In the genomic region with DNA sequence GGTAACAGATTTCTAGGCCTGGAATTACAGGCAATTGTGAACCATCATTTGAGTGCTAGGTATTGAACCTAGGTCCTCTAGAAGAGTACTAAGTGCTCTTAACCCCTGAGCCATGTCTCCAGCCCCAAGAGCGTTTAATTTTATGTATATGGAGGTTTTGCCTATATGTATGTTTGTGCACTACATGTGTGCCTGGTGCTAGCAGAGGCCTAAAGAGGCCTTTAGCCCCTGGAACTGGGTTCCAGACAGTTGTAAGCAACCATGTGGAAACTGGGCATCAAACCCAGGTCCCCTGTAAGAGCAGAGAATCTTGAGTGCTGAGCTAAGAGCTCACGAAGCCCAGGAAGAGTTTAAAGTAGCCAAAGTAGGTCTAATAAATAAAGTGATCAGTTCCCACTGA, we compare ENCODE assay signal across 18 mouse cellular contexts. TPM values are rescaled to one million over a fixed set of nuclear protein-coding genes. Genes with fewer than 3 reads are reported as not detected.
DNase-seq lines count a peak whose midpoint lies in the region; ATAC-seq lines count a peak whose summit lies in the region.
"Had no signal": no experiment of that assay in that cellular context is flagged by ENCODE, and none has a peak within 500 bp of the region (broad histone marks: within the 10 kb centered on the region; RNA-seq: fewer than 3 reads in every experiment).

No protein-coding gene starts in this region.

- no peaks in the 10 kb centered on the region for H3K9me3 ChIP-seq in hindbrain, embryonic 10.5 days
- no peaks in the 10 kb centered on the region for H3K9me3 ChIP-seq in hindbrain, embryonic 11.5 days (ENCODE audit: control insufficient read depth, low read length)
- H3K9me3 ChIP-seq in midbrain, embryonic 10.5 days (replicated peaks) = no peaks in the 10 kb centered on the region
- no peaks in the 10 kb centered on the region for H3K9me3 ChIP-seq in midbrain, embryonic 15.5 days
- H3K9me3 ChIP-seq in embryonic facial prominence, embryonic 13.5 days = no peaks in the 10 kb centered on the region
- no peaks in the 10 kb centered on the region for H3K9me3 ChIP-seq in midbrain, embryonic 14.5 days (ENCODE audit: control insufficient read depth, low read length)

- peaks cover 19% of the 10 kb centered on the region for H3K4me1 ChIP-seq in hindbrain, embryonic 10.5 days (replicated peaks)
- H3K4me1 ChIP-seq in hindbrain, embryonic 11.5 days (replicated peaks; ENCODE audit: control insufficient read depth, insufficient read depth, low read length) = no peaks in the 10 kb centered on the region
- H3K4me1 ChIP-seq in midbrain, embryonic 10.5 days = peaks cover 24% of the 10 kb centered on the region
- peaks cover 20% of the 10 kb centered on the region for H3K4me1 ChIP-seq in midbrain, embryonic 15.5 days
- H3K4me1 ChIP-seq in embryonic facial prominence, embryonic 13.5 days = peaks cover 19% of the 10 kb centered on the region
- H3K4me1 ChIP-seq in midbrain, embryonic 14.5 days (ENCODE audit: control insufficient read depth, insufficient read depth, low read length) = peaks cover 16% of the 10 kb centered on the region

- peak overlapping the region; percentile 89; the same call in 1 of the 2 replicates for H3K4me3 ChIP-seq in hindbrain, embryonic 10.5 days
- no peak overlapping the region for H3K4me3 ChIP-seq in hindbrain, embryonic 11.5 days (ENCODE audit: low read depth, low read length)
- H3K4me3 ChIP-seq in midbrain, embryonic 10.5 days = peak overlapping the region; percentile 97; the same call in 1 of the 2 replicates
- no peak overlapping the region for H3K4me3 ChIP-seq in midbrain, embryonic 15.5 days
- no peak overlapping the region for H3K4me3 ChIP-seq in embryonic facial prominence, embryonic 13.5 days
- no peak overlapping the region for H3K4me3 ChIP-seq in midbrain, embryonic 14.5 days (replicated peaks; ENCODE audit: low read depth, low read length)

- DNase-seq in hindbrain, embryonic 10.5 days (ENCODE audit: low spot score) = no peak
- no peak for DNase-seq in hindbrain, embryonic 11.5 days (ENCODE audit: low spot score)
- DNase-seq in midbrain, embryonic 10.5 days (ENCODE audit: low spot score) = no peak
- no peak for DNase-seq in midbrain, embryonic 14.5 days
- no peak for DNase-seq in ovary, adult 18-20 months (ENCODE audit: low spot score)
- no peak for DNase-seq in frontal cortex, postnatal 25 days (ENCODE audit: low spot score in 2 of 2)
- DNase-seq: adrenal gland, adult 8-10 months; cerebellum, adult 8-10 months; heart, postnatal 10 days; kidney, postnatal 36 days; lung, adult 18-20 months; right cerebral cortex, postnatal 14 days; thymus, postnatal 36 days had no signal

- H3K27ac ChIP-seq in hindbrain, embryonic 10.5 days = no peak overlapping the region
- H3K27ac ChIP-seq in hindbrain, embryonic 11.5 days (ENCODE audit: low read depth, low read length) = no peak overlapping the region
- H3K27ac ChIP-seq in midbrain, embryonic 10.5 days (replicated peaks) = no peak overlapping the region
- H3K27ac ChIP-seq in midbrain, embryonic 15.5 days = no peak overlapping the region
- no peak overlapping the region for H3K27ac ChIP-seq in embryonic facial prominence, embryonic 13.5 days
- H3K27ac ChIP-seq in midbrain, embryonic 14.5 days (replicated peaks; ENCODE audit: low read depth, low read length) = no peak overlapping the region

- peaks cover 38% of the 10 kb centered on the region for H3K36me3 ChIP-seq in hindbrain, embryonic 10.5 days
- no peaks in the 10 kb centered on the region for H3K36me3 ChIP-seq in hindbrain, embryonic 11.5 days (ENCODE audit: control insufficient read depth, insufficient read depth, low read length)
- H3K36me3 ChIP-seq in midbrain, embryonic 10.5 days = peaks cover 37% of the 10 kb centered on the region
- peaks cover 13% of the 10 kb centered on the region for H3K36me3 ChIP-seq in midbrain, embryonic 15.5 days (replicated peaks)
- peaks cover 25% of the 10 kb centered on the region for H3K36me3 ChIP-seq in embryonic facial prominence, embryonic 13.5 days
- peaks cover 33% of the 10 kb centered on the region for H3K36me3 ChIP-seq in midbrain, embryonic 14.5 days (ENCODE audit: control insufficient read depth, insufficient read depth, low read length)

- no peak overlapping the region for H3K4me2 ChIP-seq in hindbrain, embryonic 11.5 days (replicated peaks; ENCODE audit: low read depth, low read length)
- no peak overlapping the region for H3K4me2 ChIP-seq in midbrain, embryonic 15.5 days
- peak overlapping the region; percentile 82; the same call in 1 of the 2 replicates for H3K4me2 ChIP-seq in embryonic facial prominence, embryonic 13.5 days
- H3K4me2 ChIP-seq in midbrain, embryonic 14.5 days (ENCODE audit: low read length) = peak overlapping the region; percentile 67; the same call in 1 of the 2 replicates

- 93% methylated on average over 2 of the region's 2 CpGs for WGBS in hindbrain, embryonic 10.5 days
- WGBS in hindbrain, embryonic 11.5 days = 94% methylated on average over 2 of the region's 2 CpGs
- 88% methylated on average over 2 of the region's 2 CpGs for WGBS in midbrain, embryonic 10.5 days
- WGBS in midbrain, embryonic 15.5 days = 91% methylated on average over 2 of the region's 2 CpGs
- 93% methylated on average over 2 of the region's 2 CpGs for WGBS in embryonic facial prominence, embryonic 13.5 days
- 97% methylated on average over 2 of the region's 2 CpGs for WGBS in midbrain, embryonic 14.5 days

- no peak overlapping the region for H3K9ac ChIP-seq in hindbrain, embryonic 11.5 days (ENCODE audit: low read depth, low read length)
- no peak overlapping the region for H3K9ac ChIP-seq in midbrain, embryonic 15.5 days
- H3K9ac ChIP-seq in embryonic facial prominence, embryonic 13.5 days = no peak overlapping the region
- no peak overlapping the region for H3K9ac ChIP-seq in midbrain, embryonic 14.5 days (replicated peaks; ENCODE audit: low read length)

- ATAC-seq in hindbrain, embryonic 11.5 days (ENCODE audit: low FRiP score) = no peak
- no peak for ATAC-seq in midbrain, embryonic 15.5 days (replicated peaks)
- no peak for ATAC-seq in embryonic facial prominence, embryonic 13.5 days (ENCODE audit: insufficient number of reproducible peaks, insufficient read depth, low FRiP score, low TSS enrichment, low read depth)
- no peak for ATAC-seq in midbrain, embryonic 14.5 days (ENCODE audit: low FRiP score, low TSS enrichment)
- ATAC-seq: intestine, postnatal 0 days had no signal

- H3K27me3 ChIP-seq in hindbrain, embryonic 10.5 days (ENCODE audit: insufficient read depth, poor library complexity, severe bottlenecking) = no peaks in the 10 kb centered on the region
- H3K27me3 ChIP-seq in hindbrain, embryonic 11.5 days (ENCODE audit: control insufficient read depth, insufficient read depth, low read length) = no peaks in the 10 kb centered on the region
- H3K27me3 ChIP-seq in midbrain, embryonic 10.5 days (ENCODE audit: low read depth, poor library complexity, severe bottlenecking) = no peaks in the 10 kb centered on the region
- no peaks in the 10 kb centered on the region for H3K27me3 ChIP-seq in midbrain, embryonic 15.5 days (replicated peaks)
- H3K27me3 ChIP-seq in embryonic facial prominence, embryonic 13.5 days = no peaks in the 10 kb centered on the region
- H3K27me3 ChIP-seq in midbrain, embryonic 14.5 days (ENCODE audit: control insufficient read depth, insufficient read depth, low read length) = no peaks in the 10 kb centered on the region

RNA-seq across cellular contexts. Expression of gene Parl, which starts 2.1 kb away (rescaled TPM):
- polyA plus RNA-seq in hindbrain, embryonic 10.5 days (2016; fragmentation: Nextera tagmentation; extraction: Ambion mirVana) = 118 and 133 TPM in 2 replicates
- polyA plus RNA-seq in hindbrain, embryonic 11.5 days (2014; fragmentation: Nextera tagmentation; extraction: Ambion mirVana) = 103 and 105 TPM in 2 replicates
- polyA plus RNA-seq in midbrain, embryonic 10.5 days (2016; fragmentation: Nextera tagmentation; extraction: Ambion mirVana) = 135 TPM in 2 replicates
- 66.0 and 66.9 TPM in 2 replicates for polyA plus RNA-seq in midbrain, embryonic 15.5 days (2015; fragmentation: Nextera tagmentation; extraction: Ambion mirVana)
- polyA plus RNA-seq in embryonic facial prominence, embryonic 13.5 days (2015; fragmentation: Nextera tagmentation; extraction: Ambion mirVana) = 96.6 and 106 TPM in 2 replicates
- polyA plus RNA-seq in midbrain, embryonic 14.5 days (2014; fragmentation: Nextera tagmentation; extraction: Ambion mirVana) = 78.2 and 79.7 TPM in 2 replicates

RNA-seq across cellular contexts. Expression of gene Cyp2ab1, which starts 25.1 kb away (rescaled TPM):
- not detected in 2 replicates for polyA plus RNA-seq in hindbrain, embryonic 10.5 days (2016; fragmentation: Nextera tagmentation; extraction: Ambion mirVana)
- polyA plus RNA-seq in hindbrain, embryonic 11.5 days (2014; fragmentation: Nextera tagmentation; extraction: Ambion mirVana) = not detected in 2 replicates
- not detected in 2 replicates for polyA plus RNA-seq in midbrain, embryonic 10.5 days (2016; fragmentation: Nextera tagmentation; extraction: Ambion mirVana)
- not detected in 2 replicates for polyA plus RNA-seq in midbrain, embryonic 15.5 days (2015; fragmentation: Nextera tagmentation; extraction: Ambion mirVana)
- polyA plus RNA-seq in embryonic facial prominence, embryonic 13.5 days (2015; fragmentation: Nextera tagmentation; extraction: Ambion mirVana) = not detected in 2 replicates
- polyA plus RNA-seq in midbrain, embryonic 14.5 days (2014; fragmentation: Nextera tagmentation; extraction: Ambion mirVana) = not detected in 2 replicates
- polyA plus RNA-seq: brain, embryonic 14.5 days; intestine, postnatal 0 days had no signal

RNA-seq across cellular contexts. Expression of gene Map6d1, which starts 58.9 kb away (rescaled TPM):
- polyA plus RNA-seq in hindbrain, embryonic 10.5 days (2016; fragmentation: Nextera tagmentation; extraction: Ambion mirVana) = 1.2 TPM in 2 replicates
- polyA plus RNA-seq in hindbrain, embryonic 11.5 days (2014; fragmentation: Nextera tagmentation; extraction: Ambion mirVana) = 1.7 and 1.8 TPM in 2 replicates
- 0.84 and 1.3 TPM in 2 replicates for polyA plus RNA-seq in midbrain, embryonic 10.5 days (2016; fragmentation: Nextera tagmentation; extraction: Ambion mirVana)
- polyA plus RNA-seq in midbrain, embryonic 15.5 days (2015; fragmentation: Nextera tagmentation; extraction: Ambion mirVana) = 5.6 and 6.8 TPM in 2 replicates
- 0.69 and 0.98 TPM in 2 replicates for polyA plus RNA-seq in embryonic facial prominence, embryonic 13.5 days (2015; fragmentation: Nextera tagmentation; extraction: Ambion mirVana)
- polyA plus RNA-seq in midbrain, embryonic 14.5 days (2014; fragmentation: Nextera tagmentation; extraction: Ambion mirVana) = 5.1 and 5.6 TPM in 2 replicates
- polyA plus RNA-seq: macrophage had no signal

Comparison
In these comparisons a context has a peak if more than half of its experiments do, and no peak if none do; other contexts are left out.
1. H3K4me3 ChIP-seq: peak in hindbrain, embryonic 10.5 days (single experiment) and midbrain, embryonic 10.5 days (single experiment); none in hindbrain, embryonic 11.5 days (single experiment), midbrain, embryonic 15.5 days (single experiment), embryonic facial prominence, embryonic 13.5 days (single experiment) and midbrain, embryonic 14.5 days (single experiment).
2. H3K4me2 ChIP-seq: peak in embryonic facial prominence, embryonic 13.5 days (single experiment) and midbrain, embryonic 14.5 days (single experiment); none in hindbrain, embryonic 11.5 days (single experiment) and midbrain, embryonic 15.5 days (single experiment).